Mouse (Mus musculus): Measurements from ENCODE around the gene Zmiz1. TPM values are rescaled to one million over a fixed set of nuclear protein-coding genes. Genes with fewer than 3 reads are reported as not detected.

Zmiz1 gene
- polyA plus RNA-seq, 1 experiment: 27.3 TPM

- Histone ChIP-seq H3K36me3 (ENCODE audit: control insufficient read depth, insufficient read depth) (peaks cover 20% of the 10 kb centered on the region), H3K4me3 (ENCODE audit: insufficient read depth, poor library complexity, severe bottlenecking) (no peak overlapping the region), H3ac (ENCODE audit: control insufficient read depth, insufficient read length, low read depth) (no peak overlapping the region), H3K79me2 (ENCODE audit: control insufficient read depth, insufficient read depth) (peaks cover 3% of the 10 kb centered on the region), H3K79me3 (ENCODE audit: low read depth) (peaks cover 6% of the 10 kb centered on the region), H3K27me3 (ENCODE audit: control insufficient read depth, insufficient read depth, insufficient read length) (no peaks in the 10 kb centered on the region)
- TF ChIP-seq CTCF (IDR thresholded peaks at IDR 0.05; ENCODE audit: control insufficient read depth, insufficient read depth, insufficient read length) (no peak), FOSL1 (IDR thresholded peaks at IDR 0.05; ENCODE audit: insufficient read depth, low read length, poor library complexity, severe bottlenecking) (no peak), MYOG (IDR thresholded peaks at IDR 0.05; ENCODE audit: control insufficient read depth, extremely low read depth, insufficient read length) (no peak), CEBPB (IDR thresholded peaks at IDR 0.05; ENCODE audit: low read depth) (no peak), MYOD1 (IDR thresholded peaks at IDR 0.05; ENCODE audit: control insufficient read depth, insufficient read length, low read depth) (no peak), USF1 (IDR thresholded peaks at IDR 0.05; ENCODE audit: low read depth) (no peak), MAX (IDR thresholded peaks at IDR 0.05) (no peak)
Observed at GRCm38 (mm10) chr14:25617264-25617663, 158.3 kb downstream of the Zmiz1 start.

- Histone ChIP-seq H3K79me2 (ENCODE audit: control insufficient read depth, insufficient read depth) (no peaks in the 10 kb centered on the region), H3K36me3 (ENCODE audit: control insufficient read depth, insufficient read depth) (peaks cover 23% of the 10 kb centered on the region), H3ac (ENCODE audit: control insufficient read depth, insufficient read length, low read depth) (no peak overlapping the region), H3K79me3 (ENCODE audit: low read depth) (peaks cover 3% of the 10 kb centered on the region), H3K27me3 (ENCODE audit: control insufficient read depth, insufficient read depth, insufficient read length) (no peaks in the 10 kb centered on the region), H3K4me3 (ENCODE audit: insufficient read depth, poor library complexity, severe bottlenecking) (no peak overlapping the region)
- TF ChIP-seq CEBPB (IDR thresholded peaks at IDR 0.05; ENCODE audit: low read depth) (no peak), MAX (IDR thresholded peaks at IDR 0.05) (no peak), CTCF (IDR thresholded peaks at IDR 0.05; ENCODE audit: control insufficient read depth, insufficient read depth, insufficient read length) (no peak), MYOD1 (IDR thresholded peaks at IDR 0.05; ENCODE audit: control insufficient read depth, insufficient read length, low read depth) (no peak), FOSL1 (IDR thresholded peaks at IDR 0.05; ENCODE audit: insufficient read depth, low read length, poor library complexity, severe bottlenecking) (no peak), MYOG (IDR thresholded peaks at IDR 0.05; ENCODE audit: control insufficient read depth, extremely low read depth, insufficient read length) (no peak), USF1 (IDR thresholded peaks at IDR 0.05; ENCODE audit: low read depth) (no peak)
Observed at GRCm38 (mm10) chr14:25619066-25619762, 160.2 kb downstream of the Zmiz1 start.

- H3K4me3 ChIP-seq (ENCODE audit: insufficient read depth, poor library complexity, severe bottlenecking): no peak overlapping the region
- peaks cover 1% of the 10 kb centered on the region for H3K79me3 ChIP-seq (ENCODE audit: low read depth)
- H3K36me3 ChIP-seq (ENCODE audit: control insufficient read depth, insufficient read depth): peaks cover 34% of the 10 kb centered on the region
- H3ac ChIP-seq (ENCODE audit: control insufficient read depth, insufficient read length, low read depth): no peak overlapping the region
- no peaks in the 10 kb centered on the region for H3K27me3 ChIP-seq (ENCODE audit: control insufficient read depth, insufficient read depth, insufficient read length)
- TF ChIP-seq CEBPB (IDR thresholded peaks at IDR 0.05; ENCODE audit: low read depth): no peak
- TF ChIP-seq MYOG (IDR thresholded peaks at IDR 0.05; ENCODE audit: control insufficient read depth, extremely low read depth, insufficient read length): no peak
- TF ChIP-seq MYOD1 (IDR thresholded peaks at IDR 0.05; ENCODE audit: control insufficient read depth, insufficient read length, low read depth): no peak
- TF ChIP-seq USF1 (IDR thresholded peaks at IDR 0.05; ENCODE audit: low read depth): no peak
- no peak for TF ChIP-seq FOSL1 (IDR thresholded peaks at IDR 0.05; ENCODE audit: insufficient read depth, low read length, poor library complexity, severe bottlenecking)
- H3K79me2 ChIP-seq (ENCODE audit: control insufficient read depth, insufficient read depth): no peaks in the 10 kb centered on the region
Observed at GRCm38 (mm10) chr14:25620766-25621165, 161.8 kb downstream of the Zmiz1 start.

GRCm38 (mm10) chr14:25623698-25624097, 164.7 kb downstream of the Zmiz1 start:
- peaks cover 23% of the 10 kb centered on the region for H3K36me3 ChIP-seq (ENCODE audit: control insufficient read depth, insufficient read depth)
- no peak overlapping the region for H3ac ChIP-seq (ENCODE audit: control insufficient read depth, insufficient read length, low read depth)
- no peak for TF ChIP-seq MAX (IDR thresholded peaks at IDR 0.05)
- TF ChIP-seq CTCF (IDR thresholded peaks at IDR 0.05; ENCODE audit: control insufficient read depth, insufficient read depth, insufficient read length): no peak
- TF ChIP-seq CEBPB (IDR thresholded peaks at IDR 0.05; ENCODE audit: low read depth): no peak
- TF ChIP-seq FOSL1 (IDR thresholded peaks at IDR 0.05; ENCODE audit: insufficient read depth, low read length, poor library complexity, severe bottlenecking): no peak
- TF ChIP-seq MYOG (IDR thresholded peaks at IDR 0.05; ENCODE audit: control insufficient read depth, extremely low read depth, insufficient read length): no peak
- TF ChIP-seq USF1 (IDR thresholded peaks at IDR 0.05; ENCODE audit: low read depth): no peak
- TF ChIP-seq MYOD1 (IDR thresholded peaks at IDR 0.05; ENCODE audit: control insufficient read depth, insufficient read length, low read depth): no peak
- H3K4me3 ChIP-seq (ENCODE audit: insufficient read depth, poor library complexity, severe bottlenecking): no peak overlapping the region
- no peaks in the 10 kb centered on the region for H3K79me3 ChIP-seq (ENCODE audit: low read depth)
- no peaks in the 10 kb centered on the region for H3K27me3 ChIP-seq (ENCODE audit: control insufficient read depth, insufficient read depth, insufficient read length)
- H3K79me2 ChIP-seq (ENCODE audit: control insufficient read depth, insufficient read depth): no peaks in the 10 kb centered on the region

- H3K79me3 ChIP-seq (ENCODE audit: low read depth): peaks cover under 1% of the 10 kb centered on the region
- peaks cover 26% of the 10 kb centered on the region for H3K36me3 ChIP-seq (ENCODE audit: control insufficient read depth, insufficient read depth)
- no peaks in the 10 kb centered on the region for H3K79me2 ChIP-seq (ENCODE audit: control insufficient read depth, insufficient read depth)
- no peak overlapping the region for H3K4me3 ChIP-seq (ENCODE audit: insufficient read depth, poor library complexity, severe bottlenecking)
- H3K27me3 ChIP-seq (ENCODE audit: control insufficient read depth, insufficient read depth, insufficient read length): no peaks in the 10 kb centered on the region
- no peak overlapping the region for H3ac ChIP-seq (ENCODE audit: control insufficient read depth, insufficient read length, low read depth)
- TF ChIP-seq CTCF (IDR thresholded peaks at IDR 0.05; ENCODE audit: control insufficient read depth, insufficient read depth, insufficient read length): no peak
Observed at GRCm38 (mm10) chr14:25624659-25625058, 165.7 kb downstream of the Zmiz1 start.

Measured in C2C12 (cell line).